Mouse (Mus musculus) lung, postnatal 0 days (tissue): ENCODE results near the gene Esrra. TPM values are rescaled to one million over a fixed set of nuclear protein-coding genes. Genes with fewer than 3 reads are reported as not detected.
A peak's percentile ranks its signal among the peaks of the same experiment; 100 is the strongest.

Experiments
- ATAC-seq: fragments of 200-750 bp; cut with Nextera tagmentation; 2 replicates; pipeline ENCODE4 v1.8.0; 2017; ENCODE audit warnings: moderate library complexity
- DNase-seq: peaks from one replicate; pipeline ENCODE4 v3.0.0-alpha.2; 2016; ENCODE audit warnings: low spot score
- H3K27ac ChIP-seq: fragments of 300-500 bp; sonication (generic); 2 replicates; pipeline ENCODE4 v1.5.1; 2014; ENCODE audit warnings: antibody characterized with exemption, mild to moderate bottlenecking, low read length, mixed read lengths
- H3K27me3 ChIP-seq: fragments of 300-500 bp; sonication (generic); replicated peaks from 2 replicates; pipeline ENCODE4 v1.6.1; 2014; ENCODE audit warnings: low read length, mixed read lengths; ENCODE audit not compliant: insufficient read depth
- H3K36me3 ChIP-seq: fragments of 300-500 bp; sonication (generic); 2 replicates; pipeline ENCODE4 v1.6.1; 2014; ENCODE audit warnings: low read length, mixed read lengths; ENCODE audit not compliant: insufficient read depth
- H3K4me1 ChIP-seq: fragments of 300-500 bp; sonication (generic); 2 replicates; pipeline ENCODE4 v1.6.1; 2014; ENCODE audit warnings: antibody characterized with exemption, low read depth, low read length, mixed read lengths; ENCODE audit not compliant: insufficient read depth
- H3K4me2 ChIP-seq: fragments of 300-500 bp; sonication (generic); replicated peaks from 2 replicates; pipeline ENCODE4 v1.6.1; 2014; ENCODE audit warnings: low read depth, mild to moderate bottlenecking, low read length, moderate library complexity, mixed read lengths
- H3K4me3 ChIP-seq: fragments of 300-500 bp; sonication (generic); 2 replicates; pipeline ENCODE4 v1.5.1; 2014; ENCODE audit warnings: low read depth, low read length
- H3K9ac ChIP-seq: fragments of 300-500 bp; sonication (generic); replicated peaks from 2 replicates; pipeline ENCODE4 v1.6.1; 2014; ENCODE audit warnings: low read depth, mild to moderate bottlenecking
- H3K9me3 ChIP-seq: fragments of 300-500 bp; sonication (generic); 2 replicates; pipeline ENCODE4 v1.6.1; 2016; ENCODE audit warnings: low read length, mixed read lengths
- CTCF ChIP-seq: IDR thresholded peaks from 2 replicates; pipeline ENCODE4 v1.5.1; 2016; ENCODE audit warnings: antibody characterized with exemption, mild to moderate bottlenecking
- EP300 ChIP-seq: IDR thresholded peaks from 2 replicates; pipeline ENCODE4 v1.6.1; 2016; ENCODE audit warnings: antibody characterized with exemption, mild to moderate bottlenecking, control low read depth
- WGBS: fragments of 180-500 bp; shearing (Covaris S2); extraction: QIAGEN DNeasy Blood & Tissue Kit; methylation state at CpG from one replicate; pipeline ENCODE4 v1.1.7; 2014; 5-methylcytosine and 5-hydroxymethylcytosine counted together
- microRNA-seq: library from miRNA; unstranded; fragments of <30 nt; microRNA quantifications from one replicate; pipeline ENCODE4, GENCODE M21; 2016
- polyA plus RNA-seq: library from polyadenylated mRNA; unstranded; fragments of >200 nt; fragmentation: Nextera tagmentation; extraction: Ambion mirVana; gene quantifications from 2 replicates; pipeline ENCODE4 v1.2.1, GENCODE M21; 2015

The Esrra gene
- polyA plus RNA-seq, 1 experiment from 2014 or later, result 12.8 TPM

- Histone ChIP-seq H3K9me3 (no peaks in the 10 kb centered on the region), H3K27ac (no peak overlapping the region), H3K36me3 (no peaks in the 10 kb centered on the region), H3K9ac (no peak overlapping the region), H3K4me2 (no peak overlapping the region), H3K4me3 (no peak overlapping the region), H3K4me1 (no peaks in the 10 kb centered on the region), H3K27me3 (no peaks in the 10 kb centered on the region)
- WGBS, result 87% methylated on average over 6 of the region's 6 CpGs
- no peak for TF ChIP-seq EP300
- TF ChIP-seq CTCF, result no peak
- ATAC-seq (no peak), DNase-seq (no peak)
Observed at GRCm38 (mm10) chr19:6875834-6876233, 45.8 kb downstream of the Esrra start.

- H3K4me1 ChIP-seq, result no peaks in the 10 kb centered on the region
- H3K4me3 ChIP-seq, result no peak overlapping the region
- WGBS, result 79% methylated on average over 1 of the region's 1 CpGs
- H3K9ac ChIP-seq, result no peak overlapping the region
- H3K9me3 ChIP-seq, result no peaks in the 10 kb centered on the region
- H3K36me3 ChIP-seq, result no peaks in the 10 kb centered on the region
- ATAC-seq (no peak), DNase-seq (no peak)
- TF ChIP-seq EP300 (no peak), CTCF (no peak)
- H3K4me2 ChIP-seq, result no peak overlapping the region
- H3K27ac ChIP-seq, result no peak overlapping the region
- H3K27me3 ChIP-seq, result no peaks in the 10 kb centered on the region
Observed at GRCm38 (mm10) chr19:6874257-6874656, 47.4 kb downstream of the Esrra start.

GRCm38 (mm10) chr19:6872701-6873100 is 48.9 kb downstream of the Esrra start:
- Histone ChIP-seq H3K4me2 (no peak overlapping the region), H3K9ac (no peak overlapping the region), H3K9me3 (no peaks in the 10 kb centered on the region), H3K4me3 (no peak overlapping the region), H3K4me1 (no peaks in the 10 kb centered on the region), H3K27ac (no peak overlapping the region), H3K36me3 (no peaks in the 10 kb centered on the region), H3K27me3 (no peaks in the 10 kb centered on the region)
- no peak for DNase-seq
- no peak for ATAC-seq
- WGBS, result 65% methylated on average over 3 of the region's 3 CpGs
- TF ChIP-seq CTCF, result no peak
- no peak for TF ChIP-seq EP300

- Histone ChIP-seq H3K27me3 (no peaks in the 10 kb centered on the region), H3K4me1 (no peaks in the 10 kb centered on the region), H3K27ac (no peak overlapping the region), H3K9me3 (no peaks in the 10 kb centered on the region), H3K36me3 (no peaks in the 10 kb centered on the region), H3K4me2 (no peak overlapping the region), H3K4me3 (no peak overlapping the region), H3K9ac (no peak overlapping the region)
- peak; percentile 78 for TF ChIP-seq CTCF
- no peak for TF ChIP-seq EP300
- ATAC-seq, result peak; percentile 54
- DNase-seq, result peak; percentile 78
- 69% methylated on average over 5 of the region's 5 CpGs for WGBS
Observed at GRCm38 (mm10) chr19:6871574-6872271, 49.9 kb downstream of the Esrra start.

- peak; percentile 91 for ATAC-seq
- H3K27ac ChIP-seq, result peak overlapping the region; percentile 72
- no peaks in the 10 kb centered on the region for H3K9me3 ChIP-seq
- no peaks in the 10 kb centered on the region for H3K36me3 ChIP-seq
- peak; percentile 93 for DNase-seq
- peak overlapping the region; percentile 33 for H3K4me3 ChIP-seq
- H3K4me1 ChIP-seq, result no peaks in the 10 kb centered on the region
- peak overlapping the region; percentile 54 for H3K4me2 ChIP-seq
- no peaks in the 10 kb centered on the region for H3K27me3 ChIP-seq
- 0% methylated on average over 5 of the region's 5 CpGs for WGBS
- 0 out of 2 replicates have a peak overlapping the region, but pooled peaks have one; percentile 26 for H3K9ac ChIP-seq
- TF ChIP-seq EP300, result no peak
Observed at GRCm38 (mm10) chr19:6869355-6869754, 52.3 kb downstream of the Esrra start.

GRCm38 (mm10) chr19:6861451-6861850 is 60.2 kb downstream of the Esrra start:
- H3K36me3 ChIP-seq, result no peaks in the 10 kb centered on the region
- 91% methylated on average over 4 of the region's 4 CpGs for WGBS
- no peak overlapping the region for H3K4me2 ChIP-seq
- H3K4me3 ChIP-seq, result no peak overlapping the region
- no peaks in the 10 kb centered on the region for H3K9me3 ChIP-seq
- ATAC-seq, result no peak
- H3K9ac ChIP-seq, result no peak overlapping the region
- H3K27ac ChIP-seq, result no peak overlapping the region
- TF ChIP-seq CTCF (no peak), EP300 (no peak)
- no peaks in the 10 kb centered on the region for H3K27me3 ChIP-seq
- no peak for DNase-seq
- H3K4me1 ChIP-seq, result no peaks in the 10 kb centered on the region

Small RNAs within 50 kb of the gene (microRNA-seq; reads per million reads assigned to microRNA genes)
- gene Mir6990, result 0.98 reads per million

Other genes starting within 250 kb of the Esrra start
- gene Rps6ka4, start 81.2 kb downstream of the Esrra start, polyA plus RNA-seq, result 36.7 and 40.6 TPM in 2 replicates
- gene Ccdc88b, start 63.6 kb downstream of the Esrra start, polyA plus RNA-seq, result 2.9 and 6.3 TPM in 2 replicates
- 89.0 and 93.3 TPM in 2 replicates for gene Trmt112, start 12.1 kb downstream of the Esrra start, polyA plus RNA-seq
- 437 and 450 TPM in 2 replicates for gene Prdx5, start 11.7 kb downstream of the Esrra start, polyA plus RNA-seq
- gene Catsperz, start 3.6 kb upstream of the Esrra start, polyA plus RNA-seq, result 1.7 and 2.4 TPM in 2 replicates
- gene Kcnk4, start 12.7 kb upstream of the Esrra start, polyA plus RNA-seq, result 0.12 and 0.30 TPM in 2 replicates
- 106 TPM in 2 replicates for gene Bad, start 20.0 kb upstream of the Esrra start, polyA plus RNA-seq
- gene Gpr137, start 20.7 kb upstream of the Esrra start, polyA plus RNA-seq, result 33.5 and 35.9 TPM in 2 replicates
- 60.5 and 62.7 TPM in 2 replicates for gene Ppp1r14b, start 53.2 kb upstream of the Esrra start, polyA plus RNA-seq
- gene Plcb3, start 54.7 kb upstream of the Esrra start, polyA plus RNA-seq, result 33.6 and 40.7 TPM in 2 replicates
- 105 and 107 TPM in 2 replicates for gene Fkbp2, start 58.7 kb upstream of the Esrra start, polyA plus RNA-seq
- 27.1 and 28.1 TPM in 2 replicates for gene Vegfb, start 65.8 kb upstream of the Esrra start, polyA plus RNA-seq
- 32.7 and 33.2 TPM in 2 replicates for gene Dnajc4, start 70.8 kb upstream of the Esrra start, polyA plus RNA-seq
- gene Nudt22, start 74.3 kb upstream of the Esrra start, polyA plus RNA-seq, result 21.0 and 24.9 TPM in 2 replicates
- 11.0 and 11.5 TPM in 2 replicates for gene Trpt1, start 74.3 kb upstream of the Esrra start, polyA plus RNA-seq
- gene Fermt3, start 97.7 kb upstream of the Esrra start, polyA plus RNA-seq, result 15.8 and 16.0 TPM in 2 replicates
- 51.8 and 58.5 TPM in 2 replicates for gene Stip1, start 118.2 kb upstream of the Esrra start, polyA plus RNA-seq
- gene Macrod1, start 135.0 kb upstream of the Esrra start, polyA plus RNA-seq, result 16.0 and 19.4 TPM in 2 replicates
- 0.17 and 0.19 TPM in 2 replicates for gene Flrt1, start 183.9 kb upstream of the Esrra start, polyA plus RNA-seq